Mouse (Mus musculus): Measurements from ENCODE around the gene Akap9.
"Not testable (repeated sequence)": the region's sequence is repeated elsewhere in the genome, so short reads cannot be mapped to it uniquely, and the experiment has no call there.

The Akap9 gene

DNA sequence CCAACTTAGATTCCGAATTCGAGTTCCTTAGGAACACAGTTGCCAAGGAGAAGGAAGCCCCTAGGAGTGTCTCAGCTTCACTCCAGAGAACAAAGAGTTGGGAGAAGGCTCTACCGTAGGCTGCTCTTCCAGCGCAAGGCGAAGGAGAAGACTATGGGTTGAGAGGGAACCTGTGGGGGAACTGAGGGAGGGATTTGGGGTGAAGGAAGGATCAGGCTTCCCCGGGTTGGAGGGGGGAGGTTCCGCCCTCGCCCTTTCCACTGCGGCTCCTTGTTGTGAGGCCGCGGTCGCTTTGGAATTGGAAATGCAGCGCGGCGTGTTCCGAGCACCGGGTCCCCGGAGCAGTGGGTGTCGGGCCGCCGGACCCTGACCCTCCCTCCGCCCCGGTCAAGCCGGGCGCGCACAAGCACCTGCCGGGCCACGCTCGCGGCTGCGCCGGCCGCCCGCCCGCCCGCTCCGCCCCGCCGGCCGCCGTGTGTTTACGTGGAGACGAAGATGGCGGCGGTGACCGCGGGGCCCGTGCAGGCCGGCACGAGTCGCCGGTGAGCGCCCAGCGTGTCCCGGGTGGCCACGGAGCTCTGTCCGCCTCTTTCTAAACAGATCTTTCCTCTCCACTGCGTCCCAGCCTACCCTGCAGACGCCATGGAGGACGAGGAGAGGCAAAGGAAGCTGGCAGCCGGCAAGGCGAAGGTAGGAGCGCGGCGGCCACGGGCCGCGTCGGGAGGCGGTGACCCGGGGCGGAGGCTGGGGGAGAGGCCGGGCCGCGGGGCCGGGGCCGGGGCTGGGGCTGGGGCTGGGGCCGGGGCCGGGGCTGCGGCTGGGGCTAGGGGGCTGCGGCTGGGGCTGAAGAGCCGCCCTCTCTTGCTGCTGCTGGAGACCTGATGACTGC is at the start of gene Akap9:
Gene Akap9, plus strand, starts transcription at position 254 of the 889 bp plus-strand sequence.
- peak; percentile 46 to 47 for DNase-seq (ENCODE audit: low spot score in 2 of 2)

- DNase-seq (ENCODE audit: low spot score in 2 of 2) = not testable (repeated sequence)
These were observed 41.0 kb upstream of the Akap9 start for GRCm38 (mm10) chr5:3886862-3887261.

DNA sequence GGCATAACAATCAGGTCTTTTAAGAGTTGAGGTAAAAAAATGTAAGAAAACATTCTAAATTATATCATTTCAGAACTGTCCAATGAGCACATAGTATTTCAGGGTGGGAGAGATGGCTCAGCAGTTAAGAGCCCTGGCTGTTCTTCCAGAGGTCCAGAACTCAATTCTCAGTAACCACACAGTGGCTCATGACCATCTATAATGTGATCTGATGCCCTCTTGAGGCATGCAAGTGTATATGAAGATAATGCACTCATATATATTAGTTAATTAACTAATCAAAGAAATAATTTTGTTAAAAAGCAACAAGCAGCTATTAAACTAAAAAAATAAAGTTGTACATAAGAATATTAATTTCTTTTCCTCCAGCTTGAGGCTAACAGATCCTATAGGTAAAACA is 38.7 kb upstream of the Akap9 start:
- no peak for DNase-seq (ENCODE audit: low spot score in 2 of 2)

DNA sequence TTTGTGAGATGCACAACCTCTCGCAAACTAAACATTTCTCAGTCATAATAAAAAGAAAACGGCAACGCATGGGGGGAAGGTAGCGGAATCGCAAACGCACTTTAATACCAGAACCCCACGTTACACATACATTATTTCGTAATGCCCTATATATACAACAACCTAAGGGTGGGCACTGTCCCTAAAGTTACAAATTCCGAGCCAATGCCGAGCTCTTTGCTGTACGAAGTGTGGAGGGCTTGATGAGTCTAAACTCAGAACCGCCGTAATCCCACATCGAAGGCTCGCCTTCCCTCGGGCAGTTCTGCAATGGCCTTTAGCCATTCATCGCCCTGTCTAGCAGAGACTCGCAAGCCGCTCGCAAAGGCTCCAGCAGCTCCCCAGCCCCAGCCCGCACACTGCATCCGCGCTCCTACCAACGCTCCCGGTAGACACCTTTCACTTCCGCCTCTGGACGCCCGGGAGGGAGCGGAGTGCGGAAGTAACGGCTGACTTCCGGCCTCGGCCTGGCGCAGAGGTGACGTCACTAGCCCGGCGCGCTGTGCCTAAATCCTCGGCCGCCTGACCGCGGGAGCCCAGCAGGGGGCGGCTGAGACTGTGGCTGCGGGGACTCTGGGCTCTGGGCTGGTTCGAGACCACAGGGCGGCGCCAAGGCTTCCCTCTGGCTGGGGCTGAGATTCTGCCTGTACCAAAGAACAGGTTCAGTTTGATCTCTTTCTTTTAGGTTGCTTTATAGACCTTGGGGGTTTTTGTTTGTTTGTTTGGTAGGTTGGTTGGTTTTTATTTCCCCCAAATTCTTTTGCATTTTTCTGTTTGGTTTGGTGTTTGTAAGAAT is 34.2 kb upstream of the Akap9 start, which contains the start of gene Mterf1a:
Gene Mterf1a, minus strand, starts transcription at position 475 of the 835 bp plus-strand sequence.
- peak; percentile 8 to 14 for DNase-seq (ENCODE audit: low spot score in 2 of 2)

DNA sequence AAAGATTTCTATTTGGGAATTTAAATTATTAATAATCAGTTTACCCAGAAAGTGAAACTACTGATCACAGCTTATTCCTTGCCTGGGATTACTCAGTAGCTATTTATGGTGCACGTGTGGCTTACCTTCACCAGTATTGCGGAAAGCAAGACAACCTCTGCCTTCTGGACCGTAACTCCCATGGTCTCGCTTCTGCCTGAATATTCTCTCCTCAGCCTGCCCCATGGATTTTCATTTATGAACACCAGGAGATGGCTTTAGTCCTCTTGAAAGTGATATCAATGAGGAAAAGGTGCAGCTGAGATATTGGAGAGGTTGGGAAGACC is 33.6 kb upstream of the Akap9 start:
- DNase-seq (ENCODE audit: low spot score in 2 of 2) = not testable (repeated sequence)

DNA sequence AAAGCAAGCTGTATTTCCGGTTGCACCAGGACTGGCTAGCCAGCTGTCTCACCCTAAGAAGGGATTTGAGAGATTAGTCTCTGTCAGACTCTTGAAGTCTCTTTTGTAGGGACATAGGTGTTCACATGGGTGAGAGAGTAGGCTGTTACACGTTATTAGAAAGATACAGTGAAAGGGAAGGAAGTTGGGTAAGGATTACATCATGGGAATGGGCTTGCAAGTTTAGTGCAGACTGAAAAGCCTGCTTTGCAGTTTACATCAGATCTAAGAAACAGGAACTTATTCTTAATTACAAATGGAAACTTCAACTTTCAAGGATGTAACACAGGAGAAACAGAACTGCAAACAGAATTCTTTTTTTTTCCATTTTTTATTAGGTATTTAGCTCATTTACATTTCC is 22.4 kb upstream of the Akap9 start:
- DNase-seq (ENCODE audit: low spot score in 2 of 2) = no peak

DNA sequence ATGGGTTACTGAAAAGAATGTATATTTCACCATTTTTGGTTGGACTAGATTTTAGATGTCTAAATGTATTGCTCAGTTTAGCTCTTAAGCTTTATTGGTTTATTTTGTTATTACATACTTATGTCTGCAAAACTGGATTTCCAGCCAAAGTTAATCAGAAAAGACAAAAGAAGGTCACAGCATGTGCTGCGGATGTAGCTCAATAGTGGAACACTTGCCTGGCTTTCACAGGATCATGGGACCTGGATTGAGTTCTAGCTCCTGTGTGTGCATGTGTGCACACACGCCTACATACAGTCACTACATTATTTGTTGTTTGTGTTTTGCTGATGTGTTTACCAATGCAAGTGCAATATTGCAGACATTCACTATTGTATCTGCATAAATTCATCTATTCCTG is 5.5 kb upstream of the Akap9 start:
- no peak for DNase-seq (ENCODE audit: low spot score in 2 of 2)

GRCm38 (mm10) chr5:3926666-3927065 is 1.2 kb upstream of the Akap9 start:
- no peak for DNase-seq (ENCODE audit: low spot score in 2 of 2)

GRCm38 (mm10) chr5:3928690-3929046 is 814 bp downstream of the Akap9 start:
- DNase-seq (ENCODE audit: low spot score in 2 of 2) = peak in 1 of 2 experiments; percentile 10

- DNase-seq (ENCODE audit: low spot score in 2 of 2) = no peak
These were observed 2.9 kb downstream of the Akap9 start for GRCm38 (mm10) chr5:3930760-3931159.

- DNase-seq (ENCODE audit: low spot score in 2 of 2) = no peak
These were observed 3.8 kb downstream of the Akap9 start for GRCm38 (mm10) chr5:3931636-3932035.

DNA sequence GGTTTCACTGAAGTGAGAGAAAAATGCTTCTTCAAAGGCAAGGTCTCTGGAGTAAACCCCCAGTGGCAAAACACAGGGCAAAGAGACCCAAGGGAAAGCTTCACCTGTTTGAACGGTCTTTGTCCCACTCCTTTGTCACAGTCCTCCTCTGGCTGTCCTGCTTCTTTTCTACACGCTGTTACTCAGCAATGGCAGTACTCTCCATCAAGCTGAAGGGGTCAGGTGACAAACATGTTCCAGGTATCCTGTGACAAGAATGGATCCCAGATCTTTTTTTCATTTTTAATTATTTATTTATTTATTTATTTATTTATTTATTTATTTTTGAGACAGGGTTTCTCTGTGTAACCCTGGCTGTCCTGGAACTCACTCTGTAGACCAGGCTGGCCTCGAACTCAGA is 5.7 kb downstream of the Akap9 start:
- DNase-seq (ENCODE audit: low spot score in 2 of 2) = no peak

- DNase-seq (ENCODE audit: low spot score in 2 of 2) = no peak
These were observed 7.4 kb downstream of the Akap9 start for GRCm38 (mm10) chr5:3935266-3935665.

DNA sequence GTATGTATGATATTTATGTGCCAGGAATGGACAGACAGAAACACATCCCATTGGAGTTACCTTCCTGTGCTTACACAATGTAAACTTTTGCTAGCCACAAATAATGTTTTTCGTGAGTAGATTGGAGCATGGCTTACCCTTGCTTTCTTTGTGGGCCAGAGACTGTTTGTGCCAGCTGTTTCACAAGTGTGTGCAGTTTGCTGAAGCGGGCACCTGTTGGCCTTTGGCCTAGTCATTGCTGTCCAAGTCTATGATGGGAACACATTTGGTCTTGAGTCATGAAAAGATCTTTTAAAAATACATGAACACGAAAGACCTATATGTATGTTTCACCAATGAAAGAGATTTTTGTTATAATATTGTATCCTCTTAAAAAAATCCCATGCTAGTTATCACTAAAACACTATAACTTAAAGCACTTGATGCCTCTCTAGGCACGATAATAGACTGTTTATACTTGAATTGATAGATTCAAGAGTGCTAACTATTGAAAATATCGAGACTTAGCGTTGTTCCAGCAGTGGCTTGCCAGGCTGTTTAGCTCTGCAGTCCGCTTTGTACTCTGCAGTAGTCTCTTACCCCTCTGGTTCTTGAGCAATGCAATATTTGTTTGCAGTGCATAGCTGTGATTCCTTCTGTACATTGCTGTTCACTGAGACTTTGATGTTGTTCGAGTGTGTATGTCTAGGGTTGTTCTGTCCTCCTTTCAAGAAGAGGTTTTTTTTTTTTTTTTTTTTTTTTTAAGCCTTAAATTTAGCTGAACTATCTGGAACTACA is 8.1 kb downstream of the Akap9 start:
- DNase-seq (ENCODE audit: low spot score in 2 of 2) = no peak

GRCm38 (mm10) chr5:3938905-3939304 is 11.1 kb downstream of the Akap9 start:
- DNase-seq (ENCODE audit: low spot score in 2 of 2) = no peak

DNA sequence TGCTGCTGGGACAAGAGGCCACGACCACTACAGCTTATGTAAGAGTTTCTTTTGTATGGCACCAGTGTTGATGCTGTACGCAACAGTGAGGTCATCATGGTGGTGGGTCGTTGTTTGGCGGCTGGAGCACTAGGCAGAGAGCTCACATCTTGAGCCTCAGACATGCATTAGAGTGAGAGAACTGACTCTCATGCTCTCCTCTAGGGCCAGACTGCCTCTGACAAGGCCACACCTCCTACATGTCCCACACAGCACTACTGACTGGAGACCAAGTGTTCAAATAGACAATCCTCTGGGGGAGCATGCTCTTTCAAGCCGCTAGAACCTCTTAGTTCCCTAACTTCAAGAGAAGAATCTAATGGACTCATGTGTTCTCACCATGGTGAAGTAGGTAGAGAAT is 11.5 kb downstream of the Akap9 start:
- DNase-seq (ENCODE audit: low spot score in 2 of 2) = no peak

DNA sequence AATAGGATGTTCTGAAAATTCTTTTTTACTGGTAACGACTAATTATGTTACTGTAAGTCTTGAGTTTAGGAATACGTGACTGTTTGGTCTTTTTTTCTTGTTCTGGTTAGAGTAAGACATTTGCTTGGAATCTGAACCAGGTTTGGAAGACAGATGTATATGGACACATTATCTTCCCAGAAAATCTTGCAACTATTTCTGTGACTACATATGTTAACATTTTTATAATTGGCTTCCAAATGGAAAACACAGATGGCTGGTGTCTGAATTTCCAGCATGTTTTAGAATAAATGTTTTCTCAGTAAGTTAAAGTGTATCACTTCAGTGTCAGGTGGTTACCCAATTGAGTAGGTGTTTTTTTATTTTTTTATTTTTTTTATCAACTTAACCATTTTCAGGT is 13.4 kb downstream of the Akap9 start:
- DNase-seq (ENCODE audit: low spot score in 2 of 2) = no peak

DNA sequence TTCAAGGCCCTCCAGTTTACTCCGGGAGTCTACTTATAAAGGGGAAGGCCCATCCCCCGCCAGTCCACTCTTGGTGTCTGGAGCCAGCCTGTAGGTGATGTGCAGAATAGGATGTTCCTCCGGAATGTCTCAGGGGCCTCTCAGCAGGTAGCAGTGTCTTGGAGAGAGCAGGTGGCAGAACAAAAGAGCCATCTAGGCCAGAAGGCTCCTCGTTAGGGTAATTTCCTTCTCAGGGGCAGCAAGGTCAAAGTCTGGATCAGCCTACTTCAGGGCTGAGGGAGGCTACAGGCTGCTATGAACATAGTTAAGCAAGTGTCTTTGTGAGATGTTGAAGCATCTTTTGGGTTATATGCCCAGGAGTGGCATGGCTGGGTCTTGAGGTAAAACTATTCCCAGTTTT is 15.3 kb downstream of the Akap9 start:
- not testable (repeated sequence) for DNase-seq (ENCODE audit: low spot score in 2 of 2)

GRCm38 (mm10) chr5:3952498-3952897 is 24.6 kb downstream of the Akap9 start:
- DNase-seq (ENCODE audit: low spot score in 2 of 2) = no peak

- no peak for DNase-seq (ENCODE audit: low spot score in 2 of 2)
These were observed 26.7 kb downstream of the Akap9 start for GRCm38 (mm10) chr5:3954541-3954940.

DNA sequence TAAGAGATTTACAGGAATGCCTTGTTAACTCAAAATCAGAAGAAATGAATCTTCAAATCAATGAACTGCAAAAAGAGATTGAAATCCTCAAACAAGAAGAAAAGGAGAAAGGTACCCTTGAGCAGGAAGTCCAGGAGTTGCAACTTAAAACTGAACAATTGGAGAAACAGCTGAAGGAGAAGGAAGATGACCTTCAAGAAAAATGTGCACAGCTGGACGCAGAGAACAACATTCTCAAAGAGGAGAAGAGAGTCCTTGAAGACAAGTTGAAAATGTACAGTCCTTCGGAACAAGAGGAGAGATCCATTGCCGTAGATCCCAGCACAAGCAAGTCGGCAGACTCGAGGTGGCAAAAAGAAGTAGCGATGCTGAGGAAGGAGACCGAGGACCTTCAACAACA is 33.4 kb downstream of the Akap9 start:
- DNase-seq (ENCODE audit: low spot score in 2 of 2) = no peak

- DNase-seq (ENCODE audit: low spot score in 2 of 2) = no peak
These were observed 40.6 kb downstream of the Akap9 start for GRCm38 (mm10) chr5:3968415-3968814.

Measured in frontal cortex, postnatal 25 days (tissue).